Mouse (Mus musculus): ENCODE results near the gene Zcwpw1. TPM values are rescaled to one million over a fixed set of nuclear protein-coding genes. Genes with fewer than 3 reads are reported as not detected.

Zcwpw1 gene
- polyA plus RNA-seq (2017; shearing (Covaris generic)): 7.1 TPM

GRCm38 (mm10) chr5:137787151-137787928, at the start of gene Zcwpw1, which contains the start of gene Mepce:
Gene Zcwpw1 (plus strand): TSS chr5:137787798.
Gene Mepce (minus strand): TSS chr5:137787655.

GRCm38 (mm10) chr5:137741023-137741931, 46.3 kb upstream of the Zcwpw1 start, which contains the start of gene Nyap1:
Gene Nyap1 (minus strand): TSS chr5:137741607.

GRCm38 (mm10) chr5:137745214-137746171, 42.1 kb upstream of the Zcwpw1 start, which contains the start of gene Tsc22d4:
Gene Tsc22d4 (plus strand): TSS chr5:137745730.

GRCm38 (mm10) chr5:137778635-137779034, 9.0 kb upstream of the Zcwpw1 start, which contains the start of gene Ppp1r35:
Gene Ppp1r35 (plus strand): TSS chr5:137778849.

GRCm38 (mm10) chr5:137835966-137836520, 48.4 kb downstream of the Zcwpw1 start, which contains the start of gene Pilra:
Gene Pilra (minus strand): TSS chr5:137836281.

GRCm38 (mm10) chr5:137857960-137858710, 70.5 kb downstream of the Zcwpw1 start, which contains the start of gene Pilrb1:
Gene Pilrb1 (minus strand): TSS chr5:137858106.

GRCm38 (mm10) chr5:137871644-137872380, 84.2 kb downstream of the Zcwpw1 start, which contains the start of gene Pilrb2:
Gene Pilrb2 (minus strand): TSS chr5:137871815.

Other genes starting within 250 kb of the Zcwpw1 start
- not detected for gene Actl6b, start 234.3 kb upstream of the Zcwpw1 start, polyA plus RNA-seq (2017; shearing (Covaris generic))
- not detected for gene Tfr2, start 218.0 kb upstream of the Zcwpw1 start, polyA plus RNA-seq (2017; shearing (Covaris generic))
- gene Mospd3, start 186.7 kb upstream of the Zcwpw1 start, polyA plus RNA-seq (2017; shearing (Covaris generic)): 45.0 TPM
- 2.4 TPM for gene Pcolce, start 174.0 kb upstream of the Zcwpw1 start, polyA plus RNA-seq (2017; shearing (Covaris generic))
- 0.89 TPM for gene Fbxo24, start 158.8 kb upstream of the Zcwpw1 start, polyA plus RNA-seq (2017; shearing (Covaris generic))
- 233 TPM for gene Lrch4, start 158.7 kb upstream of the Zcwpw1 start, polyA plus RNA-seq (2017; shearing (Covaris generic))
- gene Gm20605, start 158.6 kb upstream of the Zcwpw1 start, polyA plus RNA-seq (2017; shearing (Covaris generic)): 36.4 TPM
- gene Sap25, start 146.5 kb upstream of the Zcwpw1 start, polyA plus RNA-seq (2017; shearing (Covaris generic)): 58.0 TPM
- not detected for gene Irs3, start 142.1 kb upstream of the Zcwpw1 start, polyA plus RNA-seq (2017; shearing (Covaris generic))
- gene Agfg2, start 103.1 kb upstream of the Zcwpw1 start, polyA plus RNA-seq (2017; shearing (Covaris generic)): 15.5 TPM
- 0.30 TPM for gene Nyap1, start 46.2 kb upstream of the Zcwpw1 start, polyA plus RNA-seq (2017; shearing (Covaris generic))
- gene Tsc22d4, start 42.1 kb upstream of the Zcwpw1 start, polyA plus RNA-seq (2017; shearing (Covaris generic)): 134 TPM
- 48.6 TPM for gene Ppp1r35, start 8.9 kb upstream of the Zcwpw1 start, polyA plus RNA-seq (2017; shearing (Covaris generic))
- gene Mepce, start 143 bp upstream of the Zcwpw1 start, polyA plus RNA-seq (2017; shearing (Covaris generic)): 55.5 TPM
- gene Pilra, start 48.5 kb downstream of the Zcwpw1 start, polyA plus RNA-seq (2017; shearing (Covaris generic)): 0.22 TPM
- 0.37 TPM for gene Pilrb1, start 70.3 kb downstream of the Zcwpw1 start, polyA plus RNA-seq (2017; shearing (Covaris generic))
- 1.0 TPM for gene Pilrb2, start 84.0 kb downstream of the Zcwpw1 start, polyA plus RNA-seq (2017; shearing (Covaris generic))
- 0.76 TPM for gene Cyp3a13, start 133.8 kb downstream of the Zcwpw1 start, polyA plus RNA-seq (2017; shearing (Covaris generic))
- gene Gjc3, start 175.3 kb downstream of the Zcwpw1 start, polyA plus RNA-seq (2017; shearing (Covaris generic)): not detected
- not detected for gene Azgp1, start 193.7 kb downstream of the Zcwpw1 start, polyA plus RNA-seq (2017; shearing (Covaris generic))
- gene Smok3a, start 233.5 kb downstream of the Zcwpw1 start, polyA plus RNA-seq (2017; shearing (Covaris generic)): not detected
- 0.73 TPM for gene Smok3b, start 233.6 kb downstream of the Zcwpw1 start, polyA plus RNA-seq (2017; shearing (Covaris generic))

All from effector memory CD4-positive, alpha-beta T cell, adult 7 months (primary cell).